Mouse (Mus musculus): Measurements from ENCODE around the gene Crybg2. TPM values are rescaled to one million over a fixed set of nuclear protein-coding genes. Genes with fewer than 3 reads are reported as not detected.

Gene Crybg2
- total RNA-seq, 2 experiments from 2014 or later: 2.1 to 2.7 TPM

Other genes with a start within 250 kb of the Crybg2 start
- gene Rps6ka1, start 173.0 kb upstream of the Crybg2 start, total RNA-seq (2021): 10 to 100 TPM; 18.2 TPM
- gene Hmgn2, start 92.2 kb upstream of the Crybg2 start, total RNA-seq (2021): 100 to 1,000 TPM; 199 to 225 TPM
- gene Dhdds, start 59.9 kb upstream of the Crybg2 start, total RNA-seq (2021): 10 to 100 TPM; 57.3 to 58.6 TPM
- gene Lin28a, start 42.0 kb upstream of the Crybg2 start, total RNA-seq (2021): not detected
- gene Zfp683, start 7.0 kb upstream of the Crybg2 start, total RNA-seq (2021): not detected
- gene Cd52, start 34.3 kb downstream of the Crybg2 start, total RNA-seq (2021): 1 to 10 TPM; 1.2 to 2.4 TPM
- gene Ubxn11, start 41.8 kb downstream of the Crybg2 start, total RNA-seq (2021): 10 to 100 TPM; 19.5 to 23.2 TPM
- gene Sh3bgrl3, start 68.0 kb downstream of the Crybg2 start, total RNA-seq (2021): 100 to 1,000 TPM; 292 to 301 TPM
- gene Cep85, start 126.3 kb downstream of the Crybg2 start, total RNA-seq (2021): 10 to 100 TPM; 11.8 to 16.0 TPM
- not detected for gene Gm7534, start 142.2 kb downstream of the Crybg2 start, total RNA-seq (2021)
- gene Catsper4, start 166.6 kb downstream of the Crybg2 start, total RNA-seq (2021): under 1 TPM in 1 of 2 experiments, not detected in 1; 0.43 TPM
- gene Cnksr1, start 177.6 kb downstream of the Crybg2 start, total RNA-seq (2021): under 1 TPM in 1 of 2 experiments, not detected in 1; 0.16 TPM
- not detected for gene E130218I03Rik, start 182.8 kb downstream of the Crybg2 start, total RNA-seq (2021)
- gene Zfp593, start 184.8 kb downstream of the Crybg2 start, total RNA-seq (2021): 10 to 100 TPM; 11.1 to 12.5 TPM
- gene Gm30191, start 186.1 kb downstream of the Crybg2 start, total RNA-seq (2021): not detected
- gene Grrp1, start 193.3 kb downstream of the Crybg2 start, total RNA-seq (2021): 1 to 10 TPM; 2.6 to 3.5 TPM
- 10 to 100 TPM; 18.6 to 24.4 TPM for gene Pdik1l, start 227.1 kb downstream of the Crybg2 start, total RNA-seq (2021)